Mouse (Mus musculus): ENCODE results near the gene Gmpr2. TPM values are rescaled to one million over a fixed set of nuclear protein-coding genes. Genes with fewer than 3 reads are reported as not detected.

Gene Gmpr2
- polyA plus RNA-seq, 1 experiment from 2014 or later, result 59.3 TPM

DNA sequence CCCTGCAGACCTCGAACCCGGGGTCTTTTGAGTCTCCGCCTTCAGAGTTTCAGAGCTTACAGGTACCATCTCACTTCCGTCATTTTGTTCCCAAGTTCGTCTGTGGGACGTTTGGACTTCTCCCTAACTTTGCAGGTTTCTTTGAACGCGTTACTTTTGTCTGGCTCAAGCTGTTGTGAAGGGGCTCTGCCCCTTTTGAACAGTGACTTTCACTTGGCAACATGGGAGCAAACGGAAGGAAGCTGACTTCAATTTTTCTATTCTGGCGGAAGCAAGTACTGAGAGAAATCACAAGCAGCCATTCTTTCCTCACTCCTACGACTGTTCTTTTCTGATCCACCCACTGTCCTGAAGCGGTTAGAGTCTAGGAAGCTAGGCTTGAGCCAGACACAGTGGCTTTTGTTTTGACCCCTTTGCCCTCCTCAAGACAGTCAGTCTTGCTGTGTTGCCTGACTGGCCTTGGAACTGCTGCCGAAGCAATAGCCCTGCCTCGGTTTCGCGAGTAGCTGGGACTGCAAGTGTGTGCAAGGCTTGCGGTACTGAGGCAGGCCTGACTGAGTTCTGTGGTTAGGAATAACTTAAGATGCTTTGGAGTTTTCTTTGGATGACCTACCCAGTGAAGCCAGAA, 27.4 kb upstream of the Gmpr2 start:
- Histone ChIP-seq H3K4me2 (peak overlapping the region; percentile 90), H3K27me3 (no peaks in the 10 kb centered on the region), H3K9me3 (no peaks in the 10 kb centered on the region), H3K9ac (peak overlapping the region; percentile 90), H3K4me3 (replicated peaks) (peak overlapping the region; percentile 92), H3K36me3 (replicated peaks) (peaks cover 24% of the 10 kb centered on the region), H3K4me1 (peaks cover 25% of the 10 kb centered on the region), H3K27ac (no peak overlapping the region)
- WGBS, result 33% methylated on average over 17 of the region's 17 CpGs
- no peak for ATAC-seq (ENCODE audit: low FRiP score)

DNA sequence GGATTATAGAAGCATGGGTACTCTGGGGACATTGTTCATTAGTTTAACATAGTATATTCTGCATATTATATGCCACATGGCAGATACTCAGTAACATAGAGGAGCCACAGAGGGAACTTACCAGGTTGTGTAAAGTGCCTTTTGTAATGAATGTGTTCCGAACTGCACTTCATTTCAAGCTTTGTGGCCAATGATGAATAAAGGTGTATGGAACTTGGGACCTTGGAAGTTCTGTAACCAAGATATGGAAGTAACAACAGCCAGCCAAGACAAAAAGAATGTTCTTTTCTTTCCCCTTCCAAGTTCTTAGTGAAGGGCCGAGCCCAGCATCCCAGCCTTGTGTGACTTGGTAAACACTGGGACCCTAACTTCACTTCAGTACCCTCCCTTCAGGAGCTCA, 21.9 kb upstream of the Gmpr2 start, which contains the start of gene Tssk4:
Tssk4 (plus strand) TSS at position 301 of the 400 bp plus-strand sequence.
- Histone ChIP-seq H3K4me3 (replicated peaks) (no peak within 1 kb of the TSS), H3K4me2 (no peak within 1 kb of the TSS), H3K9me3 (no peaks in the 10 kb centered on the region), H3K27me3 (no peaks in the 10 kb centered on the region), H3K27ac (no peak within 1 kb of the TSS), H3K9ac (no peak within 1 kb of the TSS), H3K4me1 (peaks cover 5% of the 10 kb centered on the region), H3K36me3 (replicated peaks) (peaks cover 4% of the 10 kb centered on the region; the same call in 1 of the 2 replicates)
- no peak for ATAC-seq (ENCODE audit: low FRiP score)
- WGBS, result 93% methylated on average over 2 of the region's 2 CpGs

DNA sequence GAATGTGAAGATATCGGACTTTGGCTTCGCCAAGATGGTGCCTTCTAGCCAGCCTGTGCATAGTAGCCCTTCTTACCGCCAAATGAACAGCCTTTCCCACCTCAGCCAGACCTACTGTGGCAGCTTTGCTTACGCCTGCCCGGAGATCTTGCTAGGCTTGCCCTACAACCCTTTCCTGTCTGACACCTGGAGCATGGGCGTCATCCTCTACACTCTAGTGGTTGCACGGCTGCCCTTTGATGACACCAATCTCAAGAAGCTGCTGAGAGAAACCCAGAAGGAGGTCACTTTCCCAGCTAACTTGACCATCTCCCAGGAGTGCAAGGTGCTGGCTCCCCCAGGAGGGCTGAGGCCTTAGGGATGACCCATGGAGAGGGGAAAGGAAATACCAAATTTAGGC, 20.2 kb upstream of the Gmpr2 start:
- Histone ChIP-seq H3K27ac (no peak overlapping the region), H3K4me3 (replicated peaks) (no peak overlapping the region), H3K9me3 (no peaks in the 10 kb centered on the region), H3K27me3 (no peaks in the 10 kb centered on the region), H3K9ac (no peak overlapping the region), H3K4me2 (no peak overlapping the region), H3K4me1 (no peaks in the 10 kb centered on the region), H3K36me3 (replicated peaks) (peaks cover under 1% of the 10 kb centered on the region; the same call in 1 of the 2 replicates)
- no peak for ATAC-seq (ENCODE audit: low FRiP score)
- 88% methylated on average over 7 of the region's 7 CpGs for WGBS

GRCm38 (mm10) chr14:55656935-55657334, 14.8 kb upstream of the Gmpr2 start:
- H3K4me1 ChIP-seq, result peaks cover 13% of the 10 kb centered on the region
- no peaks in the 10 kb centered on the region for H3K9me3 ChIP-seq
- no peak for ATAC-seq (ENCODE audit: low FRiP score)
- H3K36me3 ChIP-seq (replicated peaks), result peaks cover 19% of the 10 kb centered on the region
- H3K4me2 ChIP-seq, result no peak overlapping the region
- H3K27ac ChIP-seq, result no peak overlapping the region
- H3K27me3 ChIP-seq, result no peaks in the 10 kb centered on the region
- WGBS, result 88% methylated on average over 3 of the region's 3 CpGs
- H3K9ac ChIP-seq, result no peak overlapping the region
- H3K4me3 ChIP-seq (replicated peaks), result no peak overlapping the region

DNA sequence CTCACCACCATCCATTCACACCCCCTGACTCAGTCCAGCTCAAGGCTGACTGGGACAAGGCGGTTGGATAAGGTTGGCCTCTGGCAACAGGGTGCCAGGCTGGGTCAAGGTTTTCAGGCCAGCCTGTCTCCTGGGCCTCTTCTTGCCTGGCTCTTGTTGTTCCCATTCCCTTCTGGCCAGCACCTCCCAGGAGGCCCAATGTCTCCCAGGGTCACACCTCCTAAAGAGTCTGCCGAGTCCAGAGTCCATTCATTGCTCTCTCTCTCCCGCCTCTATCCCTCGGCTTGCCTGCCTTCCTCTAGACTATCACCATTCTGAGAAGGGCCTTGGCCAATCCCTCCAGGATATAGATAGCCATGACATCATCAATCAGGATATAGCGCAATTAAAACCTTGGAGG, 13.7 kb upstream of the Gmpr2 start:
- Histone ChIP-seq H3K27ac (no peak overlapping the region), H3K9me3 (no peaks in the 10 kb centered on the region), H3K4me2 (no peak overlapping the region), H3K27me3 (no peaks in the 10 kb centered on the region), H3K4me1 (peaks cover 13% of the 10 kb centered on the region), H3K9ac (no peak overlapping the region), H3K36me3 (replicated peaks) (peaks cover 25% of the 10 kb centered on the region), H3K4me3 (replicated peaks) (no peak overlapping the region)
- WGBS, result 91% methylated on average over 5 of the region's 5 CpGs
- no peak for ATAC-seq (ENCODE audit: low FRiP score)

DNA sequence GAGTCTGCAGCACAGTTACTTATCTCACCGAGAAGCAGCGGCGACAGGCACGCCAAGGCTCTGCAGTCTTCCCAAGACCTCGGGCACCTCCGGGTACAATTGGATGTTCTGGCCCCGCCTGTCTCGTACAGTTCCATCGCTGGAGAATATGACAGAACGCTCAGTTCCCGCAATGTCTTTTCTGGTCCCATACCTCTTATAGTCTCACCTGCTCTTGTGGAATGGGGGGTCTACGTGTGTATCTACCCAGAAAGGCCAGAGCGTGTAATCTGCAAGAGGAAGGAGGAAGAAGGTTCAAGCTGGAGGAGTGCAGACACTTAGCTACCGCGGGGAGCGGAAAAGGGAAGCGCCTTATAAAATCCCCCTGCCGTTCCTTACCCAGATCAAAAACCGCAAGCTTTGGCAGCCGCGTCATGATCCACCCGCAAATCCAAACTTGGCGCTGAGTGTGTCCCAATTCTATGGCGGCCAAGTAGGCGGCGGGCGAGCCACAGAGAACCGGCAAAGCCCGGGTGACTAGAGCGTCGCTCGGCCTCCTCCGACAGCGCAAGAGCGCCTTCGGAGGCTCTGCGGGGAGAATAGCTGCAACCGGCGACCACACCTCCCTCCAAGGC, 11.7 kb upstream of the Gmpr2 start, which contains the start of gene Mdp1:
Mdp1 (minus strand) TSS at position 549 of the 614 bp plus-strand sequence.
- peak within 1 kb of the TSS; percentile 72 for H3K9ac ChIP-seq
- peaks cover 33% of the 10 kb centered on the region for H3K36me3 ChIP-seq (replicated peaks)
- no peaks in the 10 kb centered on the region for H3K27me3 ChIP-seq
- peak within 1 kb of the TSS; percentile 68 for H3K27ac ChIP-seq
- ATAC-seq (ENCODE audit: low FRiP score), result peak; percentile 91
- peaks cover 13% of the 10 kb centered on the region for H3K4me1 ChIP-seq
- H3K4me3 ChIP-seq (replicated peaks), result peak within 1 kb of the TSS; percentile 69
- WGBS, result under 1% methylated on average over 39 of the region's 39 CpGs
- H3K9me3 ChIP-seq, result no peaks in the 10 kb centered on the region
- H3K4me2 ChIP-seq, result peak within 1 kb of the TSS; percentile 58

- Histone ChIP-seq H3K4me3 (replicated peaks) (peak overlapping the region; percentile 69), H3K36me3 (replicated peaks) (peaks cover 34% of the 10 kb centered on the region), H3K4me2 (peak overlapping the region; percentile 58; the same call in 1 of the 2 replicates), H3K9ac (no peak overlapping the region), H3K9me3 (no peaks in the 10 kb centered on the region), H3K4me1 (peaks cover 13% of the 10 kb centered on the region), H3K27ac (0 out of 2 replicates have a peak overlapping the region, but pooled peaks have one; percentile 5), H3K27me3 (no peaks in the 10 kb centered on the region)
- WGBS, result 38% methylated on average over 2 of the region's 2 CpGs
- no peak; the same call in 1 of the 2 replicates for ATAC-seq (ENCODE audit: low FRiP score)
These were observed 11.1 kb upstream of the Gmpr2 start for GRCm38 (mm10) chr14:55660636-55661035.

- Histone ChIP-seq H3K27me3 (no peaks in the 10 kb centered on the region), H3K4me1 (peaks cover 23% of the 10 kb centered on the region), H3K9me3 (no peaks in the 10 kb centered on the region), H3K4me2 (peak overlapping the region; percentile 97), H3K27ac (peak overlapping the region; percentile 88), H3K36me3 (replicated peaks) (peaks cover 26% of the 10 kb centered on the region), H3K4me3 (replicated peaks) (peak overlapping the region; percentile 68), H3K9ac (peak overlapping the region; percentile 90)
- ATAC-seq (ENCODE audit: low FRiP score), result peak; percentile 63
- under 1% methylated on average over 12 of the region's 12 CpGs for WGBS
These were observed 282 bp upstream of the Gmpr2 start for GRCm38 (mm10) chr14:55671486-55671832.

- Histone ChIP-seq H3K36me3 (replicated peaks) (peaks cover 34% of the 10 kb centered on the region), H3K4me1 (peaks cover 23% of the 10 kb centered on the region), H3K27me3 (no peaks in the 10 kb centered on the region), H3K4me2 (peak overlapping the region; percentile 97), H3K9ac (peak overlapping the region; percentile 56), H3K27ac (0 out of 2 replicates have a peak overlapping the region, but pooled peaks have one; percentile 88), H3K9me3 (no peaks in the 10 kb centered on the region), H3K4me3 (replicated peaks) (peak overlapping the region; percentile 68)
- 85% methylated on average over 7 of the region's 7 CpGs for WGBS
- no peak for ATAC-seq (ENCODE audit: low FRiP score)
These were observed 960 bp downstream of the Gmpr2 start for GRCm38 (mm10) chr14:55672741-55673060.

DNA sequence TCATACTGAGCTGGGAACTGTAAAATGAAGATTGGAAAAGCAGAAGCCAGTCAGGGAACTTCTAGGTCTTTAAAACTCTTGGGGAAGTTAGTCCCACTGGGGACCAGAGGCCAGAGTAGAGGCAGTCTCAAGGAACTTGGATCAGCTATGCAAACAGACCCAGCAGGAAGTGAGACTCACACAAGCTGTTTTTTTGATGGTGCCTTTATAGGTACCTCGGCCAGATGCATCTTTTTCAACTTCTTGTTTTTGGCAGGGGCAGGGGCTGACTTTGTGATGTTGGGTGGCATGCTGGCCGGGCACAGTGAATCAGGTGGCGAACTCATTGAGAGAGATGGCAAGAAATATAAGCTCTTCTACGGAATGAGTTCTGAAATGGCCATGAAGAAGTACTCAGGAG, 5.9 kb downstream of the Gmpr2 start:
- Histone ChIP-seq H3K4me1 (peaks cover 16% of the 10 kb centered on the region), H3K27ac (no peak overlapping the region), H3K9me3 (no peaks in the 10 kb centered on the region), H3K27me3 (no peaks in the 10 kb centered on the region), H3K36me3 (replicated peaks) (peaks cover 53% of the 10 kb centered on the region), H3K4me3 (replicated peaks) (no peak overlapping the region), H3K9ac (no peak overlapping the region), H3K4me2 (no peak overlapping the region)
- ATAC-seq (ENCODE audit: low FRiP score), result no peak
- WGBS, result 89% methylated on average over 4 of the region's 4 CpGs

GRCm38 (mm10) chr14:55681160-55682117, 9.7 kb downstream of the Gmpr2 start, which contains the start of gene Tinf2:
TSS of gene Tinf2 (minus strand) at chr14:55681820.
- Histone ChIP-seq H3K27ac (peak within 1 kb of the TSS; percentile 72), H3K9me3 (no peaks in the 10 kb centered on the region), H3K9ac (peak within 1 kb of the TSS; percentile 83), H3K27me3 (no peaks in the 10 kb centered on the region), H3K4me2 (peak within 1 kb of the TSS; percentile 86), H3K4me1 (peaks cover 11% of the 10 kb centered on the region), H3K36me3 (replicated peaks) (peaks cover 40% of the 10 kb centered on the region), H3K4me3 (replicated peaks) (peak within 1 kb of the TSS; percentile 86)
- WGBS, result under 1% methylated on average over 66 of the region's 66 CpGs
- peak; percentile 98 for ATAC-seq (ENCODE audit: low FRiP score)

DNA sequence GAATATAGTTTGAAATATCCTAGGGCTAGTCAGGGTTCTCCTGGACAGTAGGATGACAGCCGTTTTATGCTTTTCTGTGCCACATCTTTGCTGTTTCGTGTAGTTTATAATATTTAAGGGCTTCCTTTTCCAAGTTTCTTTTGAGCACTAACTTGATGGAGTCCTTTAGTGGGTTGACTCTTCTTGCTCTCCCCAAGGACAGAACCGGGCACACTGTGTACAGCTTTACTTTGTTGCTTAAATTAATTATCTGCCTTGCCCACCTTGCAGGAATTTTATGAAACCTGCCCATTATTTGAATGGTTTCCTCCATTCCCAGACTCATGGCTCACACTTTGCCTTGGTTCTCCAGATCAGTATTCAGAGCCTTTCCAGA, 10.4 kb downstream of the Gmpr2 start:
- H3K36me3 ChIP-seq (replicated peaks), result peaks cover 34% of the 10 kb centered on the region
- H3K27me3 ChIP-seq, result no peaks in the 10 kb centered on the region
- H3K9me3 ChIP-seq, result no peaks in the 10 kb centered on the region
- H3K4me2 ChIP-seq, result peak overlapping the region; percentile 86
- peaks cover 11% of the 10 kb centered on the region for H3K4me1 ChIP-seq
- H3K9ac ChIP-seq, result peak overlapping the region; percentile 83; the same call in 1 of the 2 replicates
- peak overlapping the region; percentile 86 for H3K4me3 ChIP-seq (replicated peaks)
- H3K27ac ChIP-seq, result peak overlapping the region; percentile 72; the same call in 1 of the 2 replicates
- ATAC-seq (ENCODE audit: low FRiP score), result peak; percentile 66
- WGBS, result 17% methylated on average over 3 of the region's 3 CpGs
